Comparison of ENCODE assay signal across 27 mouse cellular contexts in genomic region chr7:116220103-116220707, GRCm38 (mm10).
DNase-seq lines count a peak whose midpoint lies in the region; ATAC-seq and TF ChIP-seq lines count a peak whose summit lies in the region.
"Had no signal": no experiment of that assay in that cellular context is flagged by ENCODE, and none has a peak within 500 bp of the region (broad histone marks: within the 10 kb centered on the region; RNA-seq: fewer than 3 reads in every experiment).

No protein-coding gene starts in this region.

- ATAC-seq in lung, embryonic 14.5 days (ENCODE audit: insufficient read depth) = no peak
- ATAC-seq: activated CD4-positive, CD25-positive, alpha-beta regulatory T cell, adult 4 months; CD4-positive, CD25-positive, alpha-beta regulatory T cell, adult 4 months; forebrain, embryonic 14.5 days; forebrain, postnatal 0 days; inflammation-experienced regulatory T-cells, adult 6 months; Patski had no signal

- H3K4me1 ChIP-seq in lung, embryonic 14.5 days (ENCODE audit: insufficient read depth) = peaks cover 14% of the 10 kb centered on the region

- no peak overlapping the region for H3K4me2 ChIP-seq in lung, embryonic 14.5 days
- H3K4me2 ChIP-seq: embryonic facial prominence, embryonic 12.5 days; embryonic facial prominence, embryonic 15.5 days; heart, embryonic 11.5 days; hindbrain, embryonic 12.5 days; hindbrain, embryonic 15.5 days had no signal

- no peaks in the 10 kb centered on the region; the same call in 1 of the 2 replicates for H3K9me3 ChIP-seq in lung, embryonic 14.5 days (ENCODE audit: low read depth, low read length)
- H3K9me3 ChIP-seq: G1E; hindbrain, embryonic 15.5 days had no signal

- H3K9ac ChIP-seq in lung, embryonic 14.5 days = no peak overlapping the region
- H3K9ac ChIP-seq: embryonic facial prominence, embryonic 12.5 days; embryonic facial prominence, embryonic 15.5 days; forebrain, postnatal 0 days; hindbrain, embryonic 12.5 days; hindbrain, embryonic 15.5 days had no signal

- H3K4me3 ChIP-seq in lung, embryonic 14.5 days (ENCODE audit: low read depth, low read length) = no peak overlapping the region
- H3K4me3 ChIP-seq: embryonic facial prominence, embryonic 12.5 days; embryonic facial prominence, embryonic 15.5 days; gastrocnemius, adult 2 months; hindbrain, embryonic 12.5 days; hindbrain, embryonic 15.5 days had no signal

- no peaks in the 10 kb centered on the region for H3K27me3 ChIP-seq in lung, embryonic 14.5 days (ENCODE audit: insufficient read depth, low read length)
- H3K27me3 ChIP-seq: embryonic facial prominence, embryonic 12.5 days; embryonic facial prominence, embryonic 15.5 days; hindbrain, embryonic 12.5 days; hindbrain, embryonic 15.5 days; Patski had no signal

- no peaks in the 10 kb centered on the region for H3K36me3 ChIP-seq in lung, embryonic 14.5 days (ENCODE audit: insufficient read depth)
- H3K36me3 ChIP-seq: embryonic facial prominence, embryonic 12.5 days; embryonic facial prominence, embryonic 15.5 days; hindbrain, embryonic 12.5 days; hindbrain, embryonic 15.5 days had no signal

- DNase-seq in lung, embryonic 14.5 days = peak; percentile 59
- no peak for DNase-seq in lung, postnatal 25 days (ENCODE audit: low spot score)
- peak; percentile 61 for DNase-seq in ES-CJ7 (ENCODE audit: low read depth, low spot score)
- DNase-seq in ZHBTc4 (ENCODE audit: low read depth, low spot score) = peak; percentile 83
- no peak for DNase-seq in cerebellum, postnatal 36 days
- no peak for DNase-seq in embryo, embryonic 10 days (ENCODE audit: low spot score)
- DNase-seq: adrenal gland, adult 8-10 months; adrenal gland, postnatal 25 days; cerebellum, adult 11-12 months; cerebellum, adult 8-10 months; cerebellum, postnatal 10 days; forebrain, postnatal 0 days; gastrocnemius, adult 2 months; gastrocnemius, postnatal 14 days; heart, adult 11 months; kidney, adult 11 months had no signal

- WGBS in lung, embryonic 14.5 days = 60% methylated on average over 12 of the region's 12 CpGs

- H3K27ac ChIP-seq in lung, embryonic 14.5 days (ENCODE audit: low read depth) = no peak overlapping the region
- H3K27ac ChIP-seq: embryonic facial prominence, embryonic 12.5 days; embryonic facial prominence, embryonic 15.5 days; gastrocnemius, adult 2 months; hindbrain, embryonic 12.5 days; hindbrain, embryonic 15.5 days had no signal

- no peak for TF ChIP-seq CTCF in lung, embryonic 14.5 days (IDR thresholded peaks at IDR 0.05; ENCODE audit: low read depth)

Comparison
In these comparisons a context has a peak if more than half of its experiments do, and no peak if none do; other contexts are left out.
1. DNase-seq: peak in lung, embryonic 14.5 days (single experiment), ES-CJ7 (single experiment) and ZHBTc4 (single experiment); none in lung, postnatal 25 days (single experiment), cerebellum, postnatal 36 days (0 of 2) and embryo, embryonic 10 days (single experiment).